Mouse (Mus musculus): ENCODE results near the gene Sval2. TPM values are rescaled to one million over a fixed set of nuclear protein-coding genes. Genes with fewer than 3 reads are reported as not detected.

The Sval2 gene
- not detected in 2 replicates for total RNA-seq (2023)

GRCm38 (mm10) chr6:41852689-41853088 lies at the start of gene Sval2:
Gene Sval2 (plus strand): TSS chr6:41852989.

DNA sequence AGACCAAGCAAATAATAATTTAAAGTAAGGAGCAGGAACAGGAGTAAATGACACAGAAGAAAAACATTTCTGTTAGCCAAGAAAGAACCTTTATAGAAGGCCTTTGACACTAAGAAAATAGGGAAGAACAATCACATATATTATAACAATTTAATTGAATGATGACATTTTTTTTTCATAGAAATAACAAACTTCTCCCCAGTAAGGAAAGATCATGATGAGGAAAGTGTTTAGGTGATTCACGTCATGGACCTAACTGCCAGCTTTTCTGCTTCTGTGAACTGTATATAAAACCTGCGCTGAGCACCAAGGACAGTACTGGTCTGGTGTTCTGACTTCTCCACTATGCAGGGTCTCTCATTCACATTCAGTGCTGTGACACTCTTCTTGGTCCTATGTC lies 5.6 kb upstream of the Sval2 start, which contains the start of gene Pip:
TSS of gene Pip (plus strand) at position 301 of the 400 bp plus-strand sequence.

Other genes starting within 250 kb of the Sval2 start
- gene Ephb6, start 247.5 kb upstream of the Sval2 start, total RNA-seq (2023) = 1.7 TPM in 1 of 2 replicates, not detected in the other
- not detected in 2 replicates for gene Trpv6, start 216.6 kb upstream of the Sval2 start, total RNA-seq (2023)
- not detected in 2 replicates for gene Trpv5, start 172.2 kb upstream of the Sval2 start, total RNA-seq (2023)
- gene Llcfc1, start 168.6 kb upstream of the Sval2 start, total RNA-seq (2023) = not detected in 2 replicates
- gene Kel, start 148.7 kb upstream of the Sval2 start, total RNA-seq (2023) = 4.7 and 7.8 TPM in 2 replicates
- not detected in 2 replicates for gene Olfr459, start 77.8 kb upstream of the Sval2 start, total RNA-seq (2023)
- not detected in 2 replicates for gene Pip, start 5.5 kb upstream of the Sval2 start, total RNA-seq (2023)
- not detected in 2 replicates for gene Sval1, start 98.6 kb downstream of the Sval2 start, total RNA-seq (2023)
- gene Sval3, start 115.2 kb downstream of the Sval2 start, total RNA-seq (2023) = not detected in 2 replicates
- gene Sva, start 185.4 kb downstream of the Sval2 start, total RNA-seq (2023) = not detected in 2 replicates

All from neutrophil, adult 65 days (primary cell).